Mouse (Mus musculus) skeletal muscle tissue, adult 2 months (tissue): ENCODE results near the gene Mrpl20.

Experiments used
- DNase-seq: peaks from one replicate; pipeline ENCODE4 v3.0.0-alpha.2; 2012; ENCODE audit warnings: low read depth, low spot score

Mrpl20 gene

DNA sequence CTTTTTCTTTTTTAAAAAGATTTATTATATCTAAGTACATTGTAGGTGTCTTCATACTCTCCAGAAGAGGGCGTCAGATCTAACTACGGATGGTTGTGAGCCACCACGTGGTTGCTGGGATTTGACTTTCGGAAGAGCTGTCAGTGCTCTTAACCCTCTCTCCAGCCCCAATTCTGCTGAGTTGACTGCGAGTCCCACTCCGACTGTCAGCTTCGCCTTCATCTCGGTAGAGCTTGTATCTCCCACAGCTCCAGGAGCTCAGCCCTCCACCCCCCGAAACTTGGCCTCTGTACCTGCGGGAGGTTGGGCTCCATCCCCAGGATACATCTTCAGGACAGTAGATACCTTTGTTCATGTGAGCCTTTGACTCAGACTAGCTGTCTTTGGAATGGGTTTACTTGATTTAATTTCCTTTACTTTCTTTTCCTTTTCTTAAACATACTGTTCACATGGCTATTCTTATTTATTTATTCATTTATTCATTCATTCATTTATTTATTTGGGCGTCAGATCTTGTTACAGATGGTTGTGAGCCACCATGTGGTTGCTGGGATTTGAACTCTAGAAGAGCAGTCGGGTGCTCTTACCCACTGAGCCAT lies at the start of gene Mrpl20:
Gene Mrpl20 (plus strand): TSS at position 138 of the 599 bp plus-strand sequence.
- no peak for DNase-seq

DNA sequence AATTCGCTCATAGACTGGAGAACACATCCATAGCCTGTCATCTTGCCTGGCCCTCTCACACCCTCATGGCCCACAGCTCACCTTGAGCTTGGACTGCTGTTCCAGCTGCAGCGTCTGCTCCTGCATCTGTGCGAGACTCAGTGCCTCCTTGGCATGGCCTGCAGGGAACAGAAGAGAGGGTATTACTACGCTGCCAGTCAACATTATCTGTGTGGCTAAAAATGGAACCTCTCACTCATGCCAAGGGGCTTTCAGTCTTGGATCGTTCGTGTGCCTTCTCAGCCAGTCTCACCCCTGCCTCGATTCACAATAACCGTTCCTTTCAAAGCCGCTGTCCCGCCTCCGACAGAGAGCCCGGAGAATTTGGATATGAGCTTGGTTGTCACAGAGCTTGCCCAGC lies 45.7 kb upstream of the Mrpl20 start:
- no peak for DNase-seq

DNA sequence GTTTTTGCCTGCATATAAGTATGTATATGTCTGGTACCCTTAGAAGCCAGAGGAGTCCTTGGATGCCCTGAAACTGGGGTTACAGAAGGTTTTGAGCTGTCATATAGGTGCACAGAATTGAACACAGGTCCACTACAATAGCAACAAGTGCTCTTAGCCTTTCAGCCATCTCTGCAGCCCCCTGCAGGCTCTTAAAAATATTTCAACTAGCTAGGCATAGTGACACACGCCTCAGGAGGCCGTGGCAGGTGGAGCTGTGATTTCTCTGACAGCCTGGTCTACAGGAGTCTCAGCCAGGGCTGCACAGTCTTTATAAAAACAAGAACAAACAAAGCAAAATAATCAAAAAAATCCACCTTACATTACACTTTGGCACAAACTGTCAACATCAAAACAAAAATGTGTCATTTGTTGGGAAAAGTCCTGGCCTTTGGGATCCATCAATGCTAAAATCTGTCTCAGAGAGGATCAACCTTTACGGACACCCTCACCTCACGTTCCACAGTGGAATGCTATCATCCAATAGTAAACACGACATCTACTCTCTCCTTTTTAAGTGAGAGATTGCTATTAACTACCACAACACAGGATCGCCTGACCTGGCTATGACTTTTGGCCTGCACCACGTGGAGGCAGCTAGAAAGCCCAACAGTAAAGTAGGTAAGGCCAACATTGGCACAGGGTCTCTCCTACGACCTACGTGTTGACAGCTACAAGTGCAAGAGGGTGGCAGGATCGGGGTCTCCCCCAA lies 42.6 kb upstream of the Mrpl20 start:
- DNase-seq, result no peak

DNA sequence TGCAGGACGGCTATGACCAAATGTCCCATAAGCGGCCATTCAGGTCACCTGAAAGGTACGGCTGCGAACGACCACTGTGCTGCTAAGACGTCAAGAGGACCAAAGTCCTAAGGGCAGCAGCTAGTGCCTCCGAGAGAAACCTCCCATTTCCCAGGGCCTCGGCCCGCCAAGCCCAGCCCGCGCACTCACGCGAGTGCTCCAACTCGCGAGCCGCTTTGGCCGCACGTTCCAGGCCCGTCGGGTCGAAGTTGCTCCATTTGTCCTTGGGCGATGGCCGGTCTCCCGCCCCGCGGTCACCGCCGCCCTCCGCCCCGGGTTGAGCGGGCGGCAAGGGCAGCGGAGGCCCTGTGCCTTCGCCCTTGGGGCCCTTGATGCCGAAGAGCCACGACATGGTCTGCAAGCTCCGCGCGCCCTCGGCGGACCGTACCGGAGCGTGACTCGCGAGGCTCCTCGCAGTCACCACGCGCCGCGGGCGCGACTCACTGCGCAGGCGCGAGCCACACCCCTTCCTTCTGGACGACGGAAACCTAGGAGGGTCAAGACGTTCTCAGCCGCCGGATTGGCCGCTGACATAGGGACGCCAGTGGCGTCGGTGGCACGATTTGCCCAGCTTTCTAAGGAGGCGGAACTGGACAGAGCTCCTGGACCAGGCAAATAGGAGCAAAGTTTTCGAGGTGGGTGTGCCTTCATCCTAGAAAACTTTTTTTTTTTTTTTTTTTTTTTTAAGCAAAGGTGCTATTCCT lies 41.9 kb upstream of the Mrpl20 start, which contains the start of gene Atad3a:
Gene Atad3a (minus strand): TSS at position 481 of the 743 bp plus-strand sequence.
- DNase-seq, result peak; percentile 98

DNA sequence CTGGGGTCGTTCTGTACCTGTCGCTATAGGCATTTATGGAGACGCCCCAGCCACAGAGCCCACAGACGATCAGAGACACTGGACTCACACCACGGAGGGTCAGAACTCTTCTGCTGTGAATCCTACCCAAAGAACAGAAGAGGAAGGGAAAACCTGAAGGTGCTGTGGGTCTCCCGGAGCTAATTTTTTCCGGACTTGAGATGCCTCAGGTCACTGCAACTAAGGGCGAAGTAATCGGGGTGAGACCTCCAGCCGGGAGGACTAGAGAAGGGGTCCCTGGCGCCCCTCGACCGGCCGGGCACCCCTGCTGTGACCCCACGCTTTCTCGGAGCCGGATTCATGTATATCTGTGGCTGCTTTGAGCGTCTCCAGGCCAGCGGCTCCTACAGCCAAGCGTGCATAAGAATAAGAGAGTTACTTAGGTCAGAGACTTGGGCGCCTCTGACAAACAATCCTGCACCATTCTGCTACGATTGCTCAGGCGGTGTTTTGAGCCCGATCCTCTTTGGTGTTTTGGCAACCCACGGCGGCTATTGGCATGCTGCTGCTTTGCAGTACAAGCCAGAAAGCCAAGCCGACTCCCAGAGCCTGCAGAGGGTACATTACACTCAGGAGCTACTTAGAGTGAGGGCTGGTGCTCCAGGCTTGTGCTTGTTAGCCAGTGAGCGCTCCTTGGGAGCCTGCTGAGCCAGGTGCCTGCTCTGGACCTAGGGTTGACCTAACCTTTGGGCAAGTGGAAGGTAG lies 41.1 kb upstream of the Mrpl20 start:
- no peak for DNase-seq

DNA sequence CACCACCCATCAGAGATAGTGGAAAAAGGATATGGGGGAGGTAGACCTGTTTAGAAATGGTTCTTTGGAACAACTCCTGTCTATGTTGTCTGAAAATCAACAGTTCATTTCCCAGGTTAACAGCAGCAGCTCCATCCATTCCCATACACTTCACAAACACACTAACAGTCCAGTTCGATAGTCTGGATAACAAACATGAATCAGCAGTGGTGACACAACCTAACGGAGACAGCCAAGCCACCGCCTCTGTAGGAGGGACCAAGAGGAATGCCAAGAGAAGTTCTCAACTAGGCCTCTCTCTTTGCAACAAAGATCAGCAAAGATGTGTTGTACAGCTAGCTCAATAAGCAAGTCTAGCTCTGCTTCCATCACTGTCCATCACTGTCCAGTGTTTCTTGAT lies 40.3 kb upstream of the Mrpl20 start:
- no peak for DNase-seq

DNA sequence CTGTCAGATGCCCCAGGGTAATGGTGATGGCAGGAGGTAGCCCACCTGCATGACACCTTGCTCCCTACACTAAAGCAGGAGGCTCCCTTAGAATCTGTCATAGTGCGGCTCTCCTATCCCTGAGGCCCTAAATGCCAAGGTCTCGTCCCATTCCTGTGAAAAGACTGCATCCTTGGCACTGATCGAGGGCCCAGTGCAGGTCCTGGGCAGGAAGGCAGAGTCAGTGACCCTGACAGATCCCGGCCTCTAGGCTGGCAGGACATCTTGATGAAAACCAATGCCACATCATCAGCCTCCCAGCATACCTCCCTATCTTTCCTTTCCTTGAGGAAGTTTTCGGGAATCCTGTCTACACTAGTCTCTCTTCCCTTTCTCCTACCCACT lies 33.2 kb upstream of the Mrpl20 start:
- DNase-seq, result no peak

DNA sequence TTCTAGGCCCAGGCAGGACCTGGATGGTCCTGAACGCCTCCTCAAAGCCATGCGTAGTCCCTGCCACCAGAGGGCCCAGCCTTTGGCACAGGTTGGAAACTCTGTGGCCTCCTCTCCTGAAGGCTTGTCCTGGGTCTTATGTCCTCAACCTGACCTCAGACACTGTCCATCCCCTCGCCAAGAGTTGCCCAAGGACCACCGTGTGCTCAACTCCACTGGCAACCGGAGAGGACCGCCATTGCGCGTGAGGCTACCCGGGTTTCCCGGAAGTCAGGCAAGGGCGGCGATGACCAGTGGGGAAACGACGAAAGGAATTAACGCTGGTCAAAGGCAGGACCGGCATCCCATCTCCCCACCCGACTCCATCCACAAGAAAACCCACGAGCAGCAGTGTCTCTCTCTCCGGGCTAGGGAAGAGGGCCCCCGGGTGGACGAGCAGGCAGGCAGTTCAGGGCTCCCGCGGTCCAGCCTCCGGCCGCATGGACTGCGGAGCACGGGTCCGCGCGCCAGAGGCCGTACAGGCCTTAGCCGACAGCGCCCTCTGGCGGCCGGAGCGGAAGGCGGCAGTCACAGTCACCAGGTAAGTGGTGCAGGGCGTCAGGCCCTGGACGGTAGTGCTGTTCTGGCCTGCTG lies 32.7 kb upstream of the Mrpl20 start:
- DNase-seq, result peak; percentile 90

DNA sequence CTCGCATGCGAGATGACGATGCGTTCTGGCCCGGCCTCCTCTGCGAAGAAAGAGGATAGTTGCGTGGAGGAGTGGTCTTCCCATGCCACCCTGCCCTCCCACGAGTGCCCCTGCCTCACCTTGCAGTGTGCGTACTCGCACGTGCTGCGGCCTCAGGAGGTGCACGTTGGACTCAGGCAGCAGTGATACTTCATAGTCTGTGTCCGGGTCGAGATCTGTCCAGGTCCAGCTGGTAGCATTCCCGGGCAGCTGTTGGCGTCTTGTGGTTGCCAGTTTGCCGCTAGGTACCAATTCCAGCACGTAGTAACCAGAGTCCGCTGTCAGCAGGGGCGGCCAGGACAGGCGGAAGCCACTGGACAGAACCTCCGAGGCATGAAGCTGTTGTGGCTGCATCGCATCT lies 32.1 kb upstream of the Mrpl20 start:
- DNase-seq, result peak; percentile 91

DNA sequence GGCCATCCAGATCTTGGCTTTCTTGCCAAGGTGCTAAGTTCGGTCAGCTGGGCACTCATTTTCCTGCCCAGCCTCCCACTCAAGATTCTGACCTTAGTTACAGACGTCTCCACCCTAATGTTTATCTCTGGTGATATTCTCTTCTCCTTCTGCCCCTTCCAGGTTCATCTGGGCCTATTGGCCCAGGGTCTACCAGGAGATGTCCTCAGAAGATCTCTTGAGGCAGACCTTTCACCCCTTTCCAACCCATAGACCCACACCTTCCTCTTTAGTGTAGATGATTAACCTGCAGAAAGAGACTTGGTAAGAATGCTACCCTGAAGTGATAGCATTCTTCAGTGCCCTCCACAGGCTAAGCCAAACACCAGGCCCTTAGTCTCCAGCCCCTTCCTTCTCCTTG lies 31.0 kb upstream of the Mrpl20 start:
- DNase-seq, result no peak

DNA sequence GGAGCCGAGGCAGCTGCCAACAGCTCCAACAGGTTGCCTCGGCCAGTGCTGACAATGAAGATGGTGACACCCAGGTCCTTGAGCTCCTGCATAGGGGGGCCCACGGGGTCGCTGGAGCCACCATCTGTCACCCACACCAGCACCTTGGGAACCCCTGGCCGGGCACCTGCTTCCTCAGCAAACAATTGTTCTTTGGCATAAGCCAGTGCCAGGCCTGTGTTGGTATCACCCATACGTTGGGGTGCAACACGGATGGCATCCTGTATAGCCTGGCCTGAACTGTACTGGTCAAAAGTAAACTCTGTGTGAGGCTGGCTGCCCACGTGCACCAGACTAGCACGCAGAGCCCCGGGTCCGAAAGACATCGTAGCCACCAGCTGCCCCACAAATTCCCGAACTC lies 29.9 kb upstream of the Mrpl20 start:
- no peak for DNase-seq

DNA sequence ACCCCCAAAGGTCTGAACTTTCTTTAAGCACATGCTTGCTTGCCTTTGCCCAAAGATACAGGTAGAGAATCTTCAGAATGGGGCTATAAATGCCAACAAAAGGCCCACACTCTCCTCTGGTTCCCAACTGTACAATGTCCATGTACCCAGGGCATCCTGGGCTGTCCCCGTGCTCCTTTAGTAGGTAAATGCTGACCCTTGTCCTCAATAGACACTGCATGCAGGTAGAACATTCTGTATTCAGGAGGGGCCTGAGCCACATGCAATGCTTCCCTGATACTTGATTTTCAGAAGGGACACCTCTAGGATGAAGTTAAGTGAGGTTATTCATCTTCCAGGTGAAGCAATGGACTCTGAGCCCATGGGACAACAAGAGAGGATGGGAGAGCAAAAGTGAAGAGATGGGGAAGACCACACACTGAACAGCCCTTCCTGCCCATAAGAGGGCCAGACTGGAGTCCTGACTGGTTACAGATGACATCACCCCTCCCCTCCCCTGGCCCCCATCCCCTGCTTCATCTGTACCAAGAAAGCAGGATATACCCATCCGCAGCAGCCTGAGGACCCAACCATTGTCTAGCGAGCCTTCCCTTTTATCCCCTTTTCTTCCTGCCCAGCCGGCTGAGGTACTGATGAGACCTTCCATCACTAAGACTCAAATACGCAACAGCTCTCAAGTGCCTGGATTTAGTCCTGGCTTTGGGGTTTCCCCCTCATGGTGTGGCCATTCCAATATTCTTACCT lies 29.2 kb upstream of the Mrpl20 start:
- DNase-seq, result no peak

DNA sequence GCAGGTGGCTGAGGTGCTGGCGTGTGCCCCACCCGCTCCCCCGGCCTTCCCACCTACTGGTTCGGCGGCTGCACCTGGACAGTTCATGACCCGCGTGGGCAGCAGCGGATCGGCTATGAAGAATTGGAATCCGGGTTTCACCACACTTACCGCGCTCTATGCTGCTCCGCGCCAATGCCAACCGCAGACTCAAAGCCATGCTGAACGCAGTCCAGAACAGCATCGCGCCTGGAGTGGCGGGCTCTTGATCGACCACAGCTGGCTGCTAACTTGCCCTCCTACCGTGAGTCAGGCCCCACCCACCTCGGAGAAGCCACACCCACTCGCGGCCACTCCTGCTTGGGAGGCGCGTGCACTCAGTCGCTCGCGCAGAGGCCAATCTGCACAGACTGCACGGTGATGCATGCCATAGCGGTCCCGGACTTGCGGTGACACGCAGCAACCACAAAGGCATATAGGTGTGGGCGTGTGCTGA lies 28.4 kb upstream of the Mrpl20 start, which contains the start of gene Vwa1:
Gene Vwa1 (minus strand): TSS at position 419 of the 475 bp plus-strand sequence.
- peak; percentile 83 for DNase-seq

DNA sequence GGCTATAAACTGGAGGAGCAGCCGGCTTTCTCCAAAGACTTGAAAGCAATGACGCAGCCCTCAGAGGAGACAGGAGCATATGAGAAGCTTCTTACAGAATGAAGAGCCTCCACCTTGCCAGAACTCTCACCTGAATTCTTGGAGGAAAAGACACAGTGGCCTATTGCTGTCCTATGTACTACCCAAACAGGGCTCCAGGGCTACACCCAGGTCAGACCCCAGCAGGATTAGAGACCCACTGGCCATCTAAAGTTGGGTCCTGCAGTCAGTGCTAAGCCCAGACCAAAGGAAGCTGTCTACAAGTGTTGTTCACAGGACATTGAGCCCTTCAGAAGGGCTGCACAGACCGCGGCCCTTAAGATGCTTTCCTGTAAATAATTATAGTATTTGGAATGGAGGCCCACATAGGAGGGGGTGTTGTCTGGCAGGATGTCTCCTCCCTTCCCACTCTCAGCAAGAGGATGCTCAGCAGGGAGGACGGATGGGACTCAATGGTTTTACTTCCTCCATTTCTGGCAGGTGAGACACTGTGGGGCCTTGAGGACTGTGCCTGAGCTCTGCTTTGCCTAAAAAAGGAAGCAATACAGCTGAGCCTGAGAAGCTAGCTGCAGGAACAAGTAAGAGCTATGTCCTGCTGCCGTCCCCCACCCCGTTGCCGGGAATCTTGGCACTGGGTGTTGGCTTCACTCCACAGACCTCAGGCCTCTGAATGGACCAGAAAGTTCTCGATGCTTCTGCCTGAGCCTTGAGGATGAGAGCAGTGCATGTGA lies 27.5 kb upstream of the Mrpl20 start:
- DNase-seq, result peak; percentile 67

DNA sequence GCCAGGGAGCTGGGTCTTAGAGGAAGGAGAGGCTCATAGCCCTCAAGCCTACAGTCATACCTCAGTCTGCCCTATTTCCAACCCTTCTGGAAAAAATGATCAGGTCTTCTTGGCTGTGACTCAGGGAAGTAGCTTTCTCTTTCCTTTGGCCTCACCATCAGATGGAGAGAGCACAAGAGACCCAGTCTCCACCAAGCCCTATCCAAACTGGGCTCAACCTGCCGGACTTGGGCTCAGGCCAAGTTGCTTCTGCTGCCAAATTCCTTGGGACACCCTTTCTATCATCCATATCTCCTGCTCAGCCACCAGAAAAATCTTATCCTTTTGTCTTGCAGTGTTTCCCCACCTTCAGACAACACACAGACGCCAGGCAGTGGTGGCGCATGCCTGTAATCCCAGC lies 26.8 kb upstream of the Mrpl20 start:
- DNase-seq, result peak; percentile 48

DNA sequence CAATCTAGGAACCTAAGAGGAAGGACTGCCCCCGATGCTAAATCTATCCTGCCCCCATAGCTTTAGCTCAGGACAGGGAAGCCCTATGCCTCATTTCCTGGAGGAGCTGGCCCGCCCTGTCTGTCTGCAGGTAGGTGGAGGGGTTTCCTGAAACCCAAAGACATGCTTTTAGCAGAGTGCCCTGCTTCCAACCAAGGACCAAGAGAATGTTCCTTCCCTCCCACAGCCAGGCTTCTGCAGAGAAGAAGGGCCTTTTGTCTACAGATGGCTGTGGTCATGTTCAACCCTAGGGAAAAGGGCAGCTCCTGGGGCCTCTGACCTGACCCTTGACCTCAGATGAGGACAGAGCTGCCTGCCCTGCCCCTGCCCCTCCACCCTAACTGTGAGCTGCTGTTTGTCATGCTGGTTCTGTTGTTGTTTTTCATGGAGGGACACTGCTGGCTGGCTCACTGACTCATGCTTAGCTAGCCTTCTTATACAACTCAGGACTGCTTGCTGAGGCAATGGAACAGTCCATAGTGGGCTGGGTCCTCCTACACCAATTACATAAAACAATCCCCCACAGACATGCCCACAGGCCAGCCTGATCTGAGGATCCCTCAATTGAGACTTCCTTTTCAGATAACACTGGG lies 25.9 kb upstream of the Mrpl20 start:
- no peak for DNase-seq

DNA sequence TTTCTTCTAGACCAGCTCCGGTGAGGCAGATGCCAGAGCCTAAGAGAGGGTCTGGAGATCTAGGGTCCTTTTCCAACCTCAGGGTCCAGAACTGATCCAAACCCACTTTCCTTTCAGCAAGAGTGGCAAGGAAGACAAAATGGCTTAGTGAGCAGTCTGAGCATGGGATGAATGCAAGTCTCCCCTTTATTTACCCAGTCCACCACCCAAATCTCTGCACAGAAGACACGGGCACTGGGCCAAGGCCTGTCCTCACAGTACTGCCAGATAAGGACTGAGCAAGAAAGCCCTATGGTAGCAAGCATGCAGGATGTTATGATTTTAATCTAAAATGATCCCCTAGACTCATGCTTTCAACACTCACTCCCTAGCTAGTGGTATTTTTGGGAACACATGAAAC lies 24.9 kb upstream of the Mrpl20 start:
- DNase-seq, result no peak

DNA sequence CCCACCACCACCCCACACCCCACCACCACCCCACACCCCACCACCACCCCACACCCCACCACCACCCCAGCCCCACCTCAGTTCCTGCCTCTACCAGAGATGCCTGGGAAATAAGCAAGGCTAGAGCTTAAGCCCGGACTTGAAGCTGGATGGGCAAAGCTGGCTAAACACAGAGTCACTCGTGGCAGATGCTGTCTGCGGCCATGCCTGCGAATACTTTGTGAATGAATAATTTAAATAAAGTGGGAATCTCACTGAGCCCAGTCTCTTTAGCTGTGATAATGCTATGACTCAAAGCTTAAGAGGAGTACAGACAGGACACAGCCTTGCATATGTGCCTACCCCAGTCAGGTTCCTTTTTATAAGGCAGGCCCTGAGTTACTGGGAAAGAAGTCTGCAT lies 23.2 kb upstream of the Mrpl20 start:
- DNase-seq, result no peak

DNA sequence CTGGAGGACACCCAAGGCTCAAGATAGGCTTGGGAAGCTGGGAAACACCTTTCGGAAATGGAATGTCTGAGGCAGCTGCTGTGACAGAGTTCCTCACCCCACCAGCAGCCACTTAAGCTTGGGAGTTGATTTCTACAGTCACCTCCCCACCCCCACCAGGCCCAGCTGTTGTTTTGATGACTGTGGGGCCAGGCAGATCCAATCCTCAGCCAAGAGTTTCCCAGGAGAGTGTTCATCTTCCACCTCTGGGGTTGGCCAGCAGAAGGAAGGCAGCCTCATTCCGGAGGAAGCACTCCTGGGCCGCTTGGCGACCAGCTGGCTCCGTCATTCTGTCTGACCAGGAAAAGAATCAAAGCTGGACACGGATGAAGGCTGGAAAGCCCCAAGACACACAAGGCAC lies 21.8 kb upstream of the Mrpl20 start:
- peak; percentile 95 for DNase-seq
